Mouse (Mus musculus) frontal cortex, postnatal 25 days (tissue): ENCODE measurements around the gene Arl5a.

Experiments
- DNase-seq, 2 experiments: peaks; one replicate each; pipeline ENCODE4 v3.0.0; 2022; ENCODE audit warnings: low spot score in 2 of 2

Arl5a gene

DNA sequence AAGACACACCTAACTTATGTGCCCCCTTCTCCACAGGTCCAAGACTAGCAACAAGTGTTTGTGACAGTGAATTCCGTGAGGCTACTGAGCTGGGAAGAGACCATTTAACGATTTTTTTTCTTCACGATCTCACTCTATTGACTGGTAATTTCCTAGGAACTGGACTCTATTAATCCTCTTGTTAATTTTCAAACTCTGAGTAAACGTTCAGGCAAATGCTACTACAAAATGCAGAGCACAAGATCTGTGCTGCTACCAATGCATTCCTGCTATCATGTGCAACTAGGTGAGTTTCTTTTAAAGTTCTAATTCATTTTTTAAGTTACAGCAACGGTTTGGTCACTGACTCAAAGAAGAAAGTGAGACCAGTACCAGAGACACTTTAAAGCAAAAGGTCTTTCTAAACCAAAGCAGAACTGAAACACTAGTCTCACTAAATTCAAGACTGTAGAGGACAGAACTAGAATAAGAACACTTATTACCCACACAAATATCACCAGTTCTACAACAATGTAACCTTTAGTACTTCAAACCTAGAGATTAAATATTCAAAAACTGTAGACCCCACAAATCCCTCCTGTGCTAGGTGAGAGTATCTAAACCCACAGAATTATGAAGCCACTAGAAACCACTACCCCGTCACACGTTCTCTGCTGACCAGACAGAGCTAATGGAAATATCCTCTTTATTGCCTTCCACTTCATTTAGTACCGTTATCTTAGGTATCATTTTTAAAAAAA lies 1.7 kb downstream of the Arl5a start:
- DNase-seq: no peak

GRCm38 (mm10) chr2:52421197-52421596 lies 3.5 kb downstream of the Arl5a start:
- no peak for DNase-seq

DNA sequence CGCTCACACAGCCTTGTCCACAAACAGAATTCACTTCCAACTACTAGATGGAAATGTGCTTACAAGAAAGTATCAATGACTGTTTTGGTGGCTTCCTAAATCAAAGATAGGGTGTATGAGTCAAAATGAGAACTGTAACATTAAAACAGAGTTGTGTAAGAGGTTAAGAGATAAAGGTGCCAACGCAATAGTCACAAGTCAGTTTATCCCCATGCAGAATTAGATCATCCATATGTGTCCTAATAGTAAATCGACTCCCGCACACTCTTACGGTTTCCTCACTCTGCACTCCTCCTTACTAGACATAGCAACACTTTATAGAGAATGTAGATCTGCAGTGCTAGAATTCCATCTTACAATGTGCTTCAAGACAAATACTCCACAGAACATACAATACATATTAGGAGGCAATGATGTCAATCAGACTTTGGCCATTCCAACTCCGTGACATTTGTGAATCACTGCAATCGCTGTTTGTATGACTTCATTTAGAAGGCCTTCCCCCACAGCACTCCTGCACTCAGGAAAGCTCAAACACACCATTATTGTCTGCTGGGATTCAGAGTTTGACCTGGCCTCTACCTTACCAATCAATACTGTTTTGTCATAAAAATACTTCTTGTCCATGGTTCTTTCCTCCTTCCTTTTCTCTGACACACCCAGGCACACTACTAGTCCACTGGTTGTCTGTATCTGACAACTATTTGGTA lies 4.5 kb downstream of the Arl5a start:
- DNase-seq: no peak

DNA sequence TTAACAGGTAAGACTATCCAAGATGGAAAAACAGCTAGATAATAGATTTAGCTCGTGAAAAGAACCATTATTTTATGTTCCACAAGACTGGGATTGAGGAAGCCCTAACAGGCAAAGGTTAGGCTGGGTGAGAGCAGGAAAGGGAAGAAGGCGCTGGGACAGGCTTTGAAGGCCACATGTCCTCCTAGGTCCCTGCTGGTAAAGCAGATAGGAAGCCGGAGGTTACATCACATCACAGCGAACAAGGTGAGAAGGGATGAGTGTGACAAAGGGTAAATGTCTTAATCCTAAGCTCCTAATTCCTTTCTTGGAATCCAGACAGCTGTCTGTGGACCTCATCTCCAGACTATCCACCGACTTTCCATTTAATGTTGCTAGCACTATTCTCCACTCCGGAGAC lies 5.4 kb downstream of the Arl5a start:
- no peak for DNase-seq

GRCm38 (mm10) chr2:52412524-52413037 lies 12.1 kb downstream of the Arl5a start:
- DNase-seq: no peak

DNA sequence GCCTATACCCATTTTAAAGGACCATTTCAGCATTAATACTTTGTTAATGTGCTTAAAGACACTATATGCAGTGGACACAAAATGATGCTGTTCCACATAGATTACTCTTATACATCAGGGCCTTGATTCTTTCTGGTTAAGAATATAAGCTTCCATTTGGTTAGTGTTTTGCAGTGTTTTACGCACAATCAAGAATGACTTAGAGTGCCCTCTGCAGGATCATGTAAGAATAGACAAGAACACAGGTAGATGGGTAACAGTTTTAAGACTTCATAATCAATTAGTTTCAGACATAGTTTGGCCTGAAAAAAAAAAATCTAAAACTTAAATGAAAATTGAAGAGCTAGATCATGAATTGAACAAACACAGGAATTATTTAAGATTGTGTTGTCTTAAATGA lies 18.2 kb downstream of the Arl5a start:
- no peak for DNase-seq

GRCm38 (mm10) chr2:52405238-52405637 lies 19.5 kb downstream of the Arl5a start:
- DNase-seq: no peak

DNA sequence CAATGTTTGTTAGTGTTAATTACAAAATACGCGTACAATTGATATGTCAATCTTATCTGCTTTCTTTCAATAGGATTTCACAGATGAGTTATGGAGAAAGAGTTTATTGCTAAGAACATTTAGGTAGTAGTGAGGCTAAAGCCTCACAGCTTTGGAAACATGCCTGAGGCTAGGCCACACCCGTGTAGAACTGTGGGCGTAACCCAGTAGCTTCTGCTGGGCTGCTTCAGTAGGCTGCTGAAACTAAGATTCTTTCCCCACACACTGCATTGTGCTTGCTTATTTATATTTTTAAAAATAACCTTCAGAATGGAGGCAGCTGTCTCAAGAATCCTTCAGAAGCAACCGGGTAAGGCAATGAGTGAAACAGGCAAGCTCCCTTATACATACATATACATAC lies 30.2 kb downstream of the Arl5a start:
- no peak for DNase-seq

DNA sequence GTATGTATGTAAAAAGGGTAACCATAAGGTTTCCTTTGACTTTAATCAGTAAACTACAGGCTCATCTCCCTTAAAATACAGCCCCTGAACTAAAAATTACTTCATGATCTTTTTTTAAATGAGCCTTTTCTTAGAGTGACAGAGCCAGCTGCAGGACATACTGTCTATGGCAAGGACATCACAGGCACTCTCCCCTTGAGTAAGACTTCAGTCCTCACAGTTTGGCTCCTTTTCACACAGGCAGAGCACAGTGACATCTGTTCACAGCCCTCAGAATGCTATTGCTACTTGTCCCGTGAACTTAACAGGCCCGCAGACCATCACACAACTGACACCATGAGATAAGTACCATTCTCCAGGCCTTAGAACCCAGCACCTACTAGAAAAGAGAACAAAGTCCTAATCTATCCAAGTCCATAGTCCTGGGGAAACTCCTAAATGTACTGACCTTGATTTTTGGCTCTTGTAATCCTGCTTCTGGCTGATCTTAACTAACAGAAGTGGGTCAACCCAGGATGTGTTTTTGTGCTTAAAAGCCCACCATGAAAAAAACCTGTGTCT lies 34.2 kb downstream of the Arl5a start:
- no peak for DNase-seq

DNA sequence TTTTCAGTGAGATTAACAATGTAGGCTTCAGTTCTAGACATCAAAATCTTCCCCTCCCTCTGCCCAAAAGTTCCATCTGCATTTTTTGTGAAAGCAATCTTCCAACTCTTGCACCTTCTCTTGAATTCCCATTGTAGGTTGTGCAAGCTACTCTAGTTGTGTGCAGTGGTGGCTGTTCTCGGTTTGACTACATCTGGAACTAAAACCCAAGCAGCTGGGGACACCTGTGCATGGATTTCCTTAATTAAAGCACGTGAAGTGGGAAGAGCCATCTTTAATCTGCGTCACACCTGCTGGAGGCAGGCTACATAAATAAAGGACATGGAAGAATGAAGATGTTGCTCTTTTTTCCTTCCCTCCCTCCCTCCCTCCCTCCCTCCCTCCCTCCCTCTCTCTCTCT lies 34.7 kb downstream of the Arl5a start:
- DNase-seq: no peak

DNA sequence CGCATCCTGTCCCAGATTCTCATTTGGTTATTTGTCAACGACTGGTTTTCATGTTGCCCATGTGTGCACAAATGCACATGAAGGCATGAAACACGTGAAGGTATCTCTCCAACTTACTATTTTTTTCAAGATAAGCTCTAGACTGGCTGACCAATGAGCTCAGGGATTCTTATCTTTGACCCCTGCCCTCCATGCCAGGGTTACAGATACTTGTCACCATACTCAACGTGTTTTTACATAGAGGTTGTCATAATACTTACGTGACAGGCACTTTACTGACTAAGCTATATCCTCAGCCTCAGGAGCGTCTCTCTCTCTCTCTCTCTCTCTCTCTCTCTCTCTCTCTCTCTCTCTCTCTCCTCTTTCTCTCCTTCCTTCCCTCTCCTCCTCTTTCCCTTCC lies 38.2 kb downstream of the Arl5a start:
- no peak for DNase-seq

- DNase-seq: no peak
These were observed 38.7 kb downstream of the Arl5a start for GRCm38 (mm10) chr2:52386037-52386436.

DNA sequence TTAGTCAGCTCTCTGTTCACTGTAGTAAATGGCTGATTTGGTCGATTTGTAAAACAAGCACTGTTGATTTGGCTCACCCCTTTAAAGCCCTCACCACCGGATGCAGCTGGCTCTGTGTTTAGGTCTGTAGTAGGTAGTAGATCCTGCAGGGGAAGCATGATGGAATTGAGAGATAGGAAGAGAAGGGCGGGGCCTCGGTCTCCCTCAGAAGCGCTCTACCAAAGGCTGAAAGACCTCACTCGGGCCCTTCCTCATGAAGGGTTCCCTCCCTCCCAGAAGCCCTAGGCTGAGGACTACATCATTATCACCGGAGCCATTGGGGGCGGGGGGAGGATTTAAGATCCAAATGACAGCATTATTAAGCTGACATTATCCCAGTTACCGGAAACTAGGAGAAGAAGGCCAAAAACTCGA lies 45.8 kb downstream of the Arl5a start:
- DNase-seq: no peak

DNA sequence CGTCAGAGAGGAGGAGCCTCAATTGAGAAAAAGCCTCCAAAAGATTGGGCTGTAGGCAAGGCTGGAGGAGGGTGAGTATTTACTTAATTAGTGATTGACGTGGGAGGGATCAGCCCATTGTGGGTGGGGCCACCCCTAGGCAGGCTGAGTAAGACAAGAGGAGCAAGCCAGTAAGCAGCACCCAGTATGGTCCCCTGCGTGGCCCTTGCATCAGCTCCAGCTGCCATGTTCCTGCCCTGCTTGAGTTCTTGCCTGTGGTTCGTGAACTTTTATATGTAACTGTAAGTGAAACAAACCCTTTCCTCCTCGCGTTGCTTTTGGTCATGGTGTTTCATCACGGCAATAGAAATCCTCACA lies 46.3 kb downstream of the Arl5a start, which contains the start of gene Neb:
Gene Neb, minus strand, starts transcription at position 27 of the 357 bp plus-strand sequence.
- DNase-seq: no peak

- DNase-seq: no peak
These were observed 46.8 kb downstream of the Arl5a start for GRCm38 (mm10) chr2:52377706-52378447.

DNA sequence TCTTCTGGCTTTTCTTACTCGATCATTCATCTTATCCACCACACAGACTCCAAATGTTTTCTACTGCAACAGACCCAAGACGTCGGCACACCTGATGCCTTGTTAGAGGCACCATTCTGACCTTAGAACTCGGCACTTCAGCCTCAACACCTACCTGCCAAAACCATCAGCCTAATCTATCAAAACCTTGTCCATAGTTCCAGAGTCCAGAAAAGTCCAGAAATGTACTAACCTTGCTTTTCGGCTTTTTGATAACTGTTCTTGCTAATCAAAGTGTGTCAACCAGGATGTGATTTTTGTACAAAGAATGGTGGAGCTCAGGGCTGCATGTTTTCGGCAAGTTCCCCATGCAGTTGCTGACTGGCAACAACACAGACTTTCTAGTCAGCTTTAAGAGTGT lies 50.0 kb downstream of the Arl5a start:
- DNase-seq: no peak

DNA sequence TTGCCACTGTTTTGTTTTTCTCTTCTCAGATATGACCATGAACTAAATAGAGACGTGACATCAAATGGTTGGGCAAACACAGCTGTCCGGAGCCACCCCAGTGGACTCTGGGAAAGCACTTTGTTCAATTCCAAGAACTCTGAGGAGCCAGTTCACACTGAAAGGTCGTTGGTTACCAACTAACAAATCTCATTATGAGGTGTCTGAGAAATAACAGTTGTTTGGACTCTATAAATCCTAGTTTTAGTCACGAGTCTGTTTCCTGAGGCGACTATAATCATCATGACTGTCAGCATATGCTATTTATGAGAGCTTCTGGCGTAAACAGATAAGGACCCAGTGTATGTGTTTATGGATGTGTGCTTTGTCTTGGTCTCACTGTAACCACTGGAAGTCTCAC lies 52.2 kb downstream of the Arl5a start:
- no peak for DNase-seq

GRCm38 (mm10) chr2:52372080-52372479 lies 52.6 kb downstream of the Arl5a start:
- no peak for DNase-seq

DNA sequence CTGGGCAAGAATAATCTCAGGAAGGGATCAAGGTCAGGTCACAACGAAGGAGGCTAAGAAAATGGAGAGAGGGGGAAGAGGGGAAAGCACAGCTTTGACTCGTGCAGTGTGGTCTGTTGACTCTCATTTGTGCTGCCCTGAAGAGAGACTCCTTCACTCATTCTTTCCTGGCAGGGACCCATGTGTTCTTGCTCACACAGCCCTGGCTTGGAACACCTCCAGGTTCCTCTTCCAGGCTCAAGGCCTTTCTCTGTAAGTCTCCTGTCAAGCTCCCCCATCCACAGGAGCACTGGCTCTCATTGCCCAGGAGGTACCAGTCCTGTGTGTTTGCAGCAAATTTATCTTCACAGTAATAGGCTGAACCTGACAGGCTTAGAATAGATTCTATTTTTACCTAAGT lies 53.6 kb downstream of the Arl5a start:
- no peak for DNase-seq

DNA sequence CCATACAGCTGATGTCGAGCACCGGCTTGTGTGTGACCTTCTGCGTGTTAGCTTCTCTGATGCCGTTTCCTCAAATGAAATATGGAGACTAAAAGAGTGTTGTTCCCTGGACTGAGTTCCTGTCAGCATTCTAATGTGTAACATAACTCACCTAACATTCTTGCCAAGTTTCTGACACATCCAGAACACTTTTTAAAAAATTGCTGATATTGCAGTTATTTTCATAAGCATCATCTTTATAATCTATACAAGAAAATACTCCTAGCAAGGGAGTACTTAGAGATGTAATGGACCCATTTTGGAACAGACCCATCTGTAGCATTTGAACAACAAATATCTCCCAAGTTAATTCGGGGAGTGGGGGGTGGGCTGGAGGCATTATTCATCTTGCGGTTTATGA lies 55.1 kb downstream of the Arl5a start:
- DNase-seq: no peak

- no peak for DNase-seq
These were observed 57.0 kb downstream of the Arl5a start for GRCm38 (mm10) chr2:52367665-52368064.

DNA sequence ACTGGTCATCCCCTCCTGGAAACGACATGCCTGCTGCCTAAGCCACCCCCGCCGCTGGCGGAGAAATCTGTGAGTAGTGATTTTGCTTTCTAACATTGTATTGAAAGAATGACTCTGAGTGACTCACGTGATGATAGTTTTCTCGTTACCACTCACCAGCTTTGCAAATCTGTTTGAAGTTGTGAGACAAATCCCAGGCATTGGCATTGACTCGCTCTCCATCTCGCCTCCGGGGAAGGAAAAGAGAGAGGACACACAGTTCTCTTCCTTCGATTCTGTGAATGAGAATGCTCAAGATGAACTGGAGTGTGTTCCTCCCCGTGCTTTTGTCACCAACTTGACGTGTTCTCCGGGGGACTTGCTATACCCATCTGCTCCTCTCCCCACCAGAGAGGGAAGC lies 57.5 kb downstream of the Arl5a start:
- DNase-seq: no peak
